Mouse (Mus musculus) embryonic fibroblast, embryonic 13.5 days (primary cell): ENCODE measurements at regions not wholly inside any gene's neighbourhood (a gene's known extent, or its start where the extent isn't known, plus 50 kb on each side); places are given as distances from the start of the nearest gene placed in this dataset.

Experiments
- CTCF ChIP-seq: IDR thresholded peaks from 2 replicates; pipeline ENCODE4 v1.5.1; 2011; ENCODE audit warnings: mild to moderate bottlenecking, control low read depth, low read length, moderate library complexity, borderline replicate concordance; ENCODE audit not compliant: insufficient read depth
- POLR2A ChIP-seq: IDR thresholded peaks from 2 replicates; pipeline ENCODE4 v1.6.1; 2011; ENCODE audit warnings: low read depth, mild to moderate bottlenecking, control low read depth, low read length, moderate library complexity

DNA sequence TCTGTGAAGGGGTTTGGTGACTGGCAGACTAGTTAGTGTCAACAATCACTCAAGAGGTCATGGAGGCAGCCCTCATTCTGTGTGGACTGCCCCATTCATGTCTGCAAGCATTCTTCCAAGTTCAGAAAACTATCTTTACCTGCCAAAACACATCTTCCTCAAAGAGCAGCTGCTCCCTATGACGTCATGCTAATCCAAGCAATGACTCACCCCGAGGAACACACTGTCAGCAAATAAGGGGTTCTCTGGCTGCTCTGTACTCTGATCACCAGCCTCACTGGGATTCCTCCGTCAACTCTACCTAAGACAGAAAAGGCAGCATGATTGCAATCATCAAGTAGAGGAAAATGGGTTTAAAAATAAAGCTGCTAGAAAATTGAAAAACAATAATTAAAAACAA is 165.4 kb upstream of the Nabp1 start:
- TF ChIP-seq POLR2A (no peak), CTCF (no peak)
